Mouse (Mus musculus) stomach, embryonic 14.5 days (tissue): ENCODE data around the gene Homer1. TPM values are rescaled to one million over a fixed set of nuclear protein-coding genes. Genes with fewer than 3 reads are reported as not detected.

Source experiments
- ATAC-seq: fragments of 200-750 bp; cut with Nextera tagmentation; 2 replicates; pipeline ENCODE4 v1.8.0; 2017; ENCODE audit warnings: low read depth, moderate TSS enrichment; ENCODE audit not compliant: insufficient number of reproducible peaks, insufficient read depth, low FRiP score
- H3K27ac ChIP-seq: fragments of 300-500 bp; sonication (generic); 2 replicates; pipeline ENCODE4 v1.5.1; 2014; ENCODE audit warnings: mild to moderate bottlenecking, low read length, moderate library complexity, mixed read lengths
- H3K27me3 ChIP-seq: fragments of 300-500 bp; sonication (generic); 2 replicates; pipeline ENCODE4 v1.6.1; 2014; ENCODE audit warnings: low read length, control low read depth, mixed read lengths; ENCODE audit not compliant: control insufficient read depth, insufficient read depth
- H3K36me3 ChIP-seq: fragments of 300-500 bp; sonication (generic); 2 replicates; pipeline ENCODE4 v1.6.1; 2014; ENCODE audit warnings: mild to moderate bottlenecking, control low read depth, low read length, moderate library complexity, mixed read lengths; ENCODE audit not compliant: control insufficient read depth, insufficient read depth
- H3K4me1 ChIP-seq: fragments of 300-500 bp; sonication (generic); 2 replicates; pipeline ENCODE4 v1.6.1; 2014; ENCODE audit warnings: low read length, control low read depth, mixed read lengths; ENCODE audit not compliant: control insufficient read depth, insufficient read depth
- H3K4me2 ChIP-seq: fragments of 300-500 bp; sonication (generic); replicated peaks from 2 replicates; pipeline ENCODE4 v1.6.1; 2014; ENCODE audit warnings: low read depth, low read length, control low read depth
- H3K4me3 ChIP-seq: fragments of 300-500 bp; sonication (generic); 2 replicates; pipeline ENCODE4 v1.5.1; 2014; ENCODE audit warnings: low read depth, low read length, control low read depth
- H3K9ac ChIP-seq: fragments of 300-500 bp; sonication (generic); replicated peaks from 2 replicates; pipeline ENCODE4 v1.6.1; 2014; ENCODE audit warnings: low read depth, mild to moderate bottlenecking, control low read depth, low read length, moderate library complexity, mixed read lengths
- H3K9me3 ChIP-seq: fragments of 300-500 bp; sonication (generic); 2 replicates; pipeline ENCODE4 v1.6.1; 2016; ENCODE audit warnings: low read depth, low read length, control low read depth; ENCODE audit not compliant: control insufficient read depth
- WGBS: fragments of 180-500 bp; shearing (Covaris S2); extraction: QIAGEN DNeasy Blood & Tissue Kit; methylation state at CpG from one replicate; pipeline ENCODE4 v1.1.7; 2014; 5-methylcytosine and 5-hydroxymethylcytosine counted together
- polyA plus RNA-seq: library from polyadenylated mRNA; unstranded; fragments of >200 nt; fragmentation: Nextera tagmentation; extraction: Ambion mirVana; gene quantifications from 2 replicates; pipeline ENCODE4 v1.2.1, GENCODE M21; 2014

Homer1 gene
- polyA plus RNA-seq, 1 experiment from 2014 or later = 7.5 TPM

- no peaks in the 10 kb centered on the region for H3K9me3 ChIP-seq
- no peaks in the 10 kb centered on the region for H3K4me1 ChIP-seq
- 86% methylated on average over 2 of the region's 2 CpGs for WGBS
- ATAC-seq = no peak
- H3K27ac ChIP-seq = no peak overlapping the region
- no peak overlapping the region for H3K4me2 ChIP-seq
- H3K36me3 ChIP-seq = no peaks in the 10 kb centered on the region
- H3K27me3 ChIP-seq = no peaks in the 10 kb centered on the region
- no peak overlapping the region for H3K9ac ChIP-seq
- no peak overlapping the region for H3K4me3 ChIP-seq
Observed at GRCm38 (mm10) chr13:93419779-93420178, 120.3 kb downstream of the Homer1 start.

- WGBS = 81% methylated on average over 2 of the region's 2 CpGs
- Histone ChIP-seq H3K36me3 (peaks cover 3% of the 10 kb centered on the region; the same call in 1 of the 2 replicates), H3K27ac (no peak overlapping the region), H3K4me3 (no peak overlapping the region), H3K4me1 (no peaks in the 10 kb centered on the region), H3K9me3 (no peaks in the 10 kb centered on the region), H3K9ac (no peak overlapping the region), H3K27me3 (no peaks in the 10 kb centered on the region), H3K4me2 (no peak overlapping the region)
- no peak for ATAC-seq
Observed at GRCm38 (mm10) chr13:93423224-93423623, 123.8 kb downstream of the Homer1 start.

- no peak overlapping the region for H3K9ac ChIP-seq
- H3K27me3 ChIP-seq = no peaks in the 10 kb centered on the region
- no peak overlapping the region for H3K4me3 ChIP-seq
- no peaks in the 10 kb centered on the region for H3K9me3 ChIP-seq
- H3K4me2 ChIP-seq = no peak overlapping the region
- no peaks in the 10 kb centered on the region for H3K4me1 ChIP-seq
- H3K36me3 ChIP-seq = peaks cover 6% of the 10 kb centered on the region; the same call in 1 of the 2 replicates
- H3K27ac ChIP-seq = no peak overlapping the region
- 93% methylated on average over 5 of the region's 5 CpGs for WGBS
- ATAC-seq = no peak
Observed at GRCm38 (mm10) chr13:93427920-93428876, 128.8 kb downstream of the Homer1 start.

GRCm38 (mm10) chr13:93429205-93429604 lies 129.8 kb downstream of the Homer1 start:
- H3K27me3 ChIP-seq = no peaks in the 10 kb centered on the region
- ATAC-seq = no peak

GRCm38 (mm10) chr13:93440167-93440566 lies 140.7 kb downstream of the Homer1 start:
- no peaks in the 10 kb centered on the region for H3K4me1 ChIP-seq
- H3K36me3 ChIP-seq = peaks cover 23% of the 10 kb centered on the region
- no peak overlapping the region for H3K4me2 ChIP-seq
- 76% methylated on average over 3 of the region's 3 CpGs for WGBS
- H3K27ac ChIP-seq = no peak overlapping the region
- no peak overlapping the region for H3K4me3 ChIP-seq
- ATAC-seq = no peak
- no peaks in the 10 kb centered on the region for H3K27me3 ChIP-seq
- no peak overlapping the region for H3K9ac ChIP-seq
- H3K9me3 ChIP-seq = no peaks in the 10 kb centered on the region

More at GRCm38 (mm10) chr13:93429205-93429604, 129.8 kb downstream of the Homer1 start:
- H3K36me3 ChIP-seq = peaks cover 8% of the 10 kb centered on the region
- no peak overlapping the region for H3K4me2 ChIP-seq
- H3K4me1 ChIP-seq = no peaks in the 10 kb centered on the region
- no peak overlapping the region for H3K27ac ChIP-seq
- H3K9ac ChIP-seq = no peak overlapping the region
- 92% methylated on average over 1 of the region's 1 CpGs for WGBS
- no peaks in the 10 kb centered on the region for H3K9me3 ChIP-seq
- no peak overlapping the region for H3K4me3 ChIP-seq

- Histone ChIP-seq H3K4me3 (no peak overlapping the region), H3K9ac (no peak overlapping the region), H3K9me3 (no peaks in the 10 kb centered on the region), H3K27me3 (no peaks in the 10 kb centered on the region), H3K4me2 (no peak overlapping the region), H3K4me1 (no peaks in the 10 kb centered on the region), H3K36me3 (peaks cover 23% of the 10 kb centered on the region), H3K27ac (no peak overlapping the region)
- ATAC-seq = no peak
- 92% methylated on average over 6 of the region's 6 CpGs for WGBS
Observed at GRCm38 (mm10) chr13:93453275-93453674, 153.8 kb downstream of the Homer1 start.

Other genes with a start within 250 kb of the Homer1 start
- gene Cmya5, start 154.9 kb upstream of the Homer1 start, polyA plus RNA-seq = 0.32 and 0.41 TPM in 2 replicates
- 74.4 and 78.4 TPM in 2 replicates for gene Tent2, start 107.2 kb upstream of the Homer1 start, polyA plus RNA-seq
- 6.1 and 7.4 TPM in 2 replicates for gene Jmy, start 200.2 kb downstream of the Homer1 start, polyA plus RNA-seq